Mouse (Mus musculus): ENCODE results near the gene Lhfp.

- TF ChIP-seq CTCF (IDR thresholded peaks at IDR 0.05; ENCODE audit: low read depth) (no peak), EP300 (IDR thresholded peaks at IDR 0.05; ENCODE audit: low read depth) (no peak)
Measured at GRCm38 (mm10) chr3:53193441-53193840, 152.1 kb downstream of the Lhfp start.
